Mouse (Mus musculus): ENCODE results near the gene Ctsa.
"Not testable (repeated sequence)": the region's sequence is repeated elsewhere in the genome, so short reads cannot be mapped to it uniquely, and the experiment has no call there.

Ctsa gene

DNA sequence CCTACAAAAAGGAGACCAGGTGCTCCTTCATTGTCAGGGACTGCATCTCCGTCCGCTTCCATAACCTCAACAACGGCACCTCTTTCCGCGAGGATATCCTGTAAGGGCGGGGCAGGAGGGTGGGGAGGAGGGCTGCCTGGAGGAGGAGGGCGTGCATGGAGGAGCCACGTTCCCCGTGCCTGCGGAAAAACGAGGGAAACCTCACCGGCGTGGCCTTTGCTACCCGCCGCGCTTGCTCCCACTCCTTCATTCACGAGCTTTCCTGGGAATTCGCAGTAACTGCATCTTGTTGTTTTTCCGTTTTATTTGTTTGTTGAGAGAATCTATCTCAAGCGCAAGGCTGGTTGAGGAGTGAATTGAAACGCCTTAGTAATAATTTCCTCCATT lies 27.3 kb upstream of the Ctsa start:
- DNase-seq = no peak

GRCm38 (mm10) chr2:164806614-164807013 lies 26.1 kb upstream of the Ctsa start:
- DNase-seq = no peak

GRCm38 (mm10) chr2:164813557-164813956 lies 19.1 kb upstream of the Ctsa start:
- DNase-seq = no peak

DNA sequence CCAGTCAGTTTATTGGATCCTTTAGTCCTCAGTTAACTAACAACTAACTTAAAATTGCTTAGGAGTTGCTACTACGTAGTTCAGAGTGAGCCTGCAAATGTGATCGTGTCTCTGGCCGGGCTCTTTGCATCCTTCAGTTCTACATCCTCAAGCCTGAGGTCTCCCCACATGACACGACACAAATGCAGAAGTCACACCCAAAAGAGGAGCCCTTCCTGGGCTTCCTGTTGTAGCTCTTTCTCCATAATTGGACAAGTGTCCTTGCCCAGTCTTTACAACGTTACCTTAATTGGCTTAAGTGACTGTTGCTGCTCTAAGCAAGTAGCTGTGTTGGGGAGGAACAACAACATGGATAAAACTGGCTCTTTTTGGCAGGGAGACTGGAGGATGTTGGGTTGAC lies 17.3 kb upstream of the Ctsa start:
- no peak for DNase-seq

DNA sequence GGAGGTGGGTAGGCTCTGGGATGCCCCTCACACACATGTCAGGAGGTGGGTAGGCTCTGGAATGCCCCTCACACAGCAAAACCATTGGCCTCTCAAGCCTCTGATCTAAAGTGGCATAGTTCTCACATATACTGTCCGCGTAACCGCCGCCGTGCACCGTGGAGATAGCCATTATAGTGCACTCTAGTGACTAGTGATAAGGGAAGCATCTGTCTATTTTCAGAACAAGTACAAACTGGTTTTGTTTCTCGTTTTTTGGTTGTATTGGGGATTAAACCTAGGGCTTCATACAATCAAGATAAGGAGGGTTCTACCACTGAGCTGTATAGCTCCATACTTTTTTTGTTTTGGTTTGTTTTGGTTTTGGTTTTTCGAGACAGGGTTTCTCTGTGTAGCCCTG lies 16.9 kb upstream of the Ctsa start:
- no peak for DNase-seq

GRCm38 (mm10) chr2:164817206-164817605 lies 15.5 kb upstream of the Ctsa start:
- no peak for DNase-seq

DNA sequence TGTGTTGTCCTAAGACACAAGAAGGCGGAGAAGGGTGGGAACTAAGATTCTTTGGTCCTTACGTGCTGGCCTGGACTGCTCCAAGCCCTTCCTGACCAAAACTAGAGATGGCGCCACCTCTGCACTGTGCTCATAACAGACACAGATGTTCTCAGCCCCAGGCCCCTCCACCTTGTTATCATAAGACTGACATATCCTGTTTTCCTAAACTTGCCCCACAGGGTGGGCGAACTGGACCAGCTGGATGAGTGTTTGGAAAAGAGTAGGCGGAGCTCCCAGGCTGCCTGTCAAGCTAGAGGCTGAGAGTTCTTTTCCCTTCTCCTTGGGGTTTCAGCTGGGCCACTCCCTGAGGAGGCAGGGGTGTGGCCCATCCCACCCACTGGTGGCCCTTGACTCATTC lies 15.0 kb upstream of the Ctsa start:
- DNase-seq = no peak

- DNase-seq = no peak
Measured at GRCm38 (mm10) chr2:164821060-164821459, 11.6 kb upstream of the Ctsa start.

GRCm38 (mm10) chr2:164822636-164823165 lies 10.0 kb upstream of the Ctsa start, which contains the start of gene Zswim1:
Gene Zswim1 (plus strand): TSS chr2:164822686.
- DNase-seq = peak; percentile 100

DNA sequence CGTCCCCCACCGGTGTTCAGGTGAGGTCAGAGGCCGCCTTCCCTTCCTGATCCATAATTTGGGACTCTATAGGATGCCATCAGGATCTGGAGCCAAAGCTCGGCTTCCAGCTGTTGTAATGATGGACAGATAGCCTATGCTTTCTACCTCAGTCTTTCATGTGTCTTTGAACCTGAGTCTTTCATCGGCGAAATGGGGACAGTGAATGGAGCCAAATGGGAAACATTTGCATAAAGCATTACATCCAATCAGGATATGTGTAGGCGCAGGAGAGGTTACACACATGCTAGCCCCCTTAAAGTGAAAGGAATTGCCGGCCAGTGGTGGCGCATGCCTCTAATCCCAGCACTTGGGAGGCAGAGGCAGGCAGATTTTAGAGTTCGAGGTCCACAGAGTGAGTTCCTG lies 9.5 kb upstream of the Ctsa start:
- no peak for DNase-seq

DNA sequence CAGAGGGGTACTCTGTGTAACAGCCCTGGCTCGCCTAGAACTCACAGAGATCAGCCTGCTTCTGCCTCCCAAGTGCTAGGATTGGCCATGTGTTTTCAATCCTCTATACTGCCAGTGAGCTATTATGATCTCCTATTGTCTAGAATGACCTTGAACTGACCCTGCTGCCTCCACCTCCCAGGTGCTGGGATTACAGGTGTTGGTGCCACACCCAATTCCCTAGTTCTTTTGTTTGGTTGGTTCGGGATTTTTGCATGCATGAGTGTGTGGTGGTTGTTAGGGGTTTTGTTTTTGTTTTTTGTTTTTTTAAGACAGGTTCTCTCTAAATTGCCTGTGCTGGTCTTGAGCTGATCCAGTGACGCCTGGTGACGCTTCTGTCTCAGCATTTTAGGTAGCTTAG lies 8.7 kb upstream of the Ctsa start:
- DNase-seq = no peak

GRCm38 (mm10) chr2:164825521-164825920 lies 7.2 kb upstream of the Ctsa start:
- DNase-seq = no peak

DNA sequence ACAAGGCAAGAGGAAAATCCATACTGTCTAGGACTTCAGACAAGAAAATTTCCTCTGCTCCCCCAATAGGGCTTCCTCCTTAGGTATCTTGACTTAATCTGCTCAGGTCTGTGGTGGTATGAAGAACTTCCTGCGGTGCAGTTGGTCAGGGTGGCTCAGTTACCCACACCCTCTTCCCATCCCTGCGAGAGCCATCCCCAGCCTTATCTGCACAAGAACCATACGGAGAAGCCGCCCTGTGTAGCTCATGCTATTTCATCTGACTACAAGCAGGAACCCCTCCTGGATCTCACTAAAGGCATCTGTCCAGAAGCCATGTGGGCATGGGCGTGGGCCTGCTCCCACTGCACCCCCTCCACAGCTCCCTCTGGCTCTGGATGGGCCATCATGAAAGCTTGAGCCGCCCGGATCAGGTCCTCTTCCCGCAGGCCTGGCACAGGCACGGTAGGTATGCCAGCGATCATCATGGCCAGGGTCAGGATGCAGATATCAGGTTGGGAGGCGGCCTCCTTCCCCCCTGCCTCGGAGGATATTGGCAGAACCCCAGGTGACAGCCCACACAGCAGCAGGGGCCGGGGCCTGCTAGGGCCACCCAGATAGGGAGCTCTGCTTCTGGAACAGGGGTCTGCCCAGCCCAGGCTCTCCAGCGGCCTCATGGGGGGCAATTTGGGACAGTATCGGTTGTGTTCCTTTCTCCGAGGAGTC lies 5.4 kb upstream of the Ctsa start:
- DNase-seq = no peak

GRCm38 (mm10) chr2:164828437-164828836 lies 4.2 kb upstream of the Ctsa start, which contains the start of gene Spata25:
Gene Spata25 (minus strand): TSS chr2:164828537.
- DNase-seq = no peak

- DNase-seq = no peak
Measured at GRCm38 (mm10) chr2:164829090-164829489, 3.6 kb upstream of the Ctsa start.

DNA sequence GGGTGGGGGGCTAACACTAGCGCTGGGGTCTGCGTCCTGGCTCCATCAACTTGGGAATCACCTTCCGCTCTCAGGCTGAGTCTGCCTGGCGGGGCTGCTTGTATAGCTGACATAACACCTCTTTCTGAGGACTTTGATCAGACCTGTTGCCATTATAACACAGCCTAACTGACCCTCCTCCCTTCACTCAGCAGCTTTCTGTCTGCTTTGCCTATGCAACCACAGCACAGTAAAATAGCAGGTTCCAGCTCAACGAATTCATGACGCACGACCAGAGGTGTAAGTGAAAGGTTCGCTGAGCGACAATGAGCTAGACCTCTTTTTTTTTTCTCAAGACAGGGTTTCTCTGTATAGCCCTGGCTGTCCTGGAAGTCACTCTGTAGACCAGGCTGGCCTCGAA lies 1.6 kb upstream of the Ctsa start:
- no peak for DNase-seq

DNA sequence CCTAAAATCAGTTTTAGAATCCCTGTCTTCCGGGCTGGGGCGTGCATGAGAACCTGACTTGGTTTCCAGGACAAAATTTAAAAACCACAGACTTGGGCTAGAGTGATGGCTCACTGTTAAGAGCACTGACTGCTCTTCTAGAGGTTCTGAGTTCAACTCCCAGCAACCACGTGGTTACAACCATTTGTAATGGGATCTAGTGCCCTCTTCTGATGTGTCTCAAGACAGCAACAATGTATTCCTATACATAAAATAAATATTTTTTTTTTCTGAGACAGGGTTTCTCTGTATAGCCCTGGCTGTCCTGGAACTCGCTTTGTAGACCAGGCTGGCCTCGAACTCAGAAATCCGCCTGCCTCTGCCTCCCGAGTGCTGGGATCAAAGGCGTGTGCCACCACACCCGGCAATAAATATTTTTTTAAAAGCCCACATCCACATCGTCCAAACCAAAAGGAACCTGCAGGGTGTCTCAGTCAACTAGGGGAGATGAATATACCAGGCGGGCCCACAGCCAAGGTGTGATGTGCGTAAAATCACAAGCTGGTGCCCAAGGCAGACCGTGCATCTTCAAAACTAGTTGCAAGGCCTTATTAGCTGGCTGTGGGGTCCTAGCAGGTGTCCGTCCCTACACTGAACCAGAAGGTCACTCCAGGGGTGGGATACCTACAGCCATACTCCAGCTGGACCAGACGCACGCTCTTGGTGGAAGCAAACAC lies 483 bp upstream of the Ctsa start:
- no peak for DNase-seq

DNA sequence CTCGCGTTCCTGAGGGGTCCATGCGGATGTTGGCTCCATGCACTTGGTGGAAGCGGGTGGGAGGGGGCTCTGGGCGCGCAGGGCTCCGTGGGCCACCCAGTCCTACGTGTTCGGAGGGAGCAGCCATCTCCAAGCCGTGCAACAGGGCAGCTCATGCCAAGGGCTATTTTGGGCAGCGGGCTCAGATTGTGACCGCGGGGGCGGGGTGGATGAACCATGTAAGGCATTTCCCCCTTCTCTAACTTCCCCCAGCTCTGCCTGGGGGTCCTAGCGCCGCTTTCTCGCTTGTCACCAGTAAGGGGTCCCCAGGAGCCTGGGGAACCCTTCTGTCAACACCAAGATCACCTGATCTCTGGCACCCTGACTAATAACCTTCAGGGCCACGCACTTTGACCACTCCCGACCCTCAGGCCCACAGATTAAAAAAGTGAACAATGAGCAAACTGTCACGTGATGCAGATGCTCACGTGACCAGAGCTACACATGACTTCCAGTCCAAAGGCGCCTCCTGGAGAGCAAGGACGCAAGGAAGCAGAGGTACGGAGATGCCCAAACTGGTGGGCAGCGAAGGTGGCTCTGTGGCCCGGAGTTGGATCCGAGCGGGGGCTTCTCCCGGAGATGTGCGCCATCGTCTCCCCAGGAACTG lies 764 bp downstream of the Ctsa start, which contains the start of gene Neurl2:
Gene Neurl2 (minus strand): TSS at position 143 of the 646 bp plus-strand sequence.
- peak; percentile 90 for DNase-seq

GRCm38 (mm10) chr2:164834531-164834930 lies 1.9 kb downstream of the Ctsa start:
- no peak for DNase-seq

DNA sequence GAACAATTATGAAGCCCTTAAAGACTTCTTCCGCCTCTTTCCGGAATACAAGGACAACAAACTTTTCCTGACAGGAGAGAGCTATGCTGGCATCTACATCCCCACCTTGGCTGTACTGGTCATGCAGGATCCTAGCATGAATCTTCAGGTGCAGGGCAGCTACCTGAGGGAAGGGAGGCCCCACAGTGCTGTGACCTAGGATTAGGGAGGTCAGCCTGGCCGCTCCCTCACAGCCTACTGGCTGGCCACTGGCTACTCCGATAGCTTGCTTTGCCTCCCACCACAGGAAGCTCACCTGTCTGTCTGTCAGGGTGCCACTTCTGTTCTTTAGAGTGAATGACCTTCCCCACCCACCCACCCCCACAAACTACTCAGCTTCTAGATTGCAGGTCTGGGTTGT lies 2.5 kb downstream of the Ctsa start:
- no peak for DNase-seq

DNA sequence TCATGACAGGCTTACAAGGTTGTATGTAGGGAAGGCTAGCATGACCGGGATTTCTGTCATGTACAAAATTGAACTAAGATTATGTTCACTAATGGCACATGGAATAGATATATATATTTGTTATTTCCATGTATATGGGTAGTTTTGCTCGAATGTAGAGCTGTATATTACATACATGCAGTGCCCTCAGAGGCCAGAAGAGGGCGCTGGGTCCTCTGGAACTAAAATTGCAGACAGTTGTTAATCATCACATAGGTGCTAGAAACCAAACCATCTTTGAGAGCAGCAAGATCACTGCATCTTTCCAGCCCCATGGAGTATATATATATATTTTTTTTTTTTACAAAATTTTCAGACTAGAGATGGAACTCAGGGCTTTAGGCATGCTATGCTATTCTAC lies 13.1 kb downstream of the Ctsa start:
- no peak for DNase-seq

GRCm38 (mm10) chr2:164850061-164850460 lies 17.4 kb downstream of the Ctsa start:
- DNase-seq = no peak

DNA sequence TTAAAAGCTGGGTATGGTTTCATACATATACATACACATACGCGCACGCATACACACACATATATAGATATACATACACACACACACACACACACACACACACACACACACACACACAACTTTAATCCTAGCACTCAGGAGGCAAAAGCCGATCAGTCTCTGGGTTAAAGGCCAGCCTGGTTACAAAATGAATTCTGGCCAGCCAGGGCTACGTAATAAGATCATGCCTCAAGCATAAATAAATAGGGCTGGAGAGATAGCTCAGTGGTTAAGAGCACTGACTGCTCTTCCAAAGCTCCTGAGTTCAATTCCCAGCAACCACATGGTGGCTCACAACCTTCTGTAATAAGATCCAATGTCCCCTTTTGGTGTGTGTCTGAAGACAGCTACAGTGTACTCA lies 22.9 kb downstream of the Ctsa start:
- DNase-seq = not testable (repeated sequence)

Measured in right cerebral cortex, postnatal 4 days (tissue).